Mouse (Mus musculus): ENCODE results near the gene Ptpn11.

Gene Ptpn11

DNA sequence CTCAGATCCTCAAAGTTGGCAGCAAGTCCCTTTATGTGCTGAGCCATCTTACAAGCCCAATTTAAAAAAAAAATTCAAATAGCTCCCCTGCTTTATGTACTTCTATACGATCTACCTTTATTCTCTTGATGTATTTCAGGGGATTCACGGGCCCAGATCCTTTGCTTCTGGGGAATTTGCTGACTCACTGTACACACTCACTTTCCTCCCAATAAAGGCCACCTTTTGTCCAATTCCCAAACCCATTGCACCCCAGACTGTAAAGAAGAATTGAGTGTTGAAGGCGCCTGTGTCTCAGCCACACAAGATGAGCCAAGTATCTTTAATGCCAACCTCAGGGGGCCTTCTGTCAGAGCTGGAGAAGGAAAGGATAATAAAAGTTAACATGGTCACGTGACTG is 93.2 kb downstream of the Ptpn11 start:
- Histone ChIP-seq H3K9me3 (ENCODE audit: low read length) (no peaks in the 10 kb centered on the region), H3K4me3 (replicated peaks; ENCODE audit: low read length) (no peak overlapping the region), H3K4me1 (replicated peaks; ENCODE audit: low read depth, low read length) (peaks cover 32% of the 10 kb centered on the region), H3K27me3 (ENCODE audit: insufficient read depth, low read length) (peaks cover 4% of the 10 kb centered on the region; the same call in 1 of the 2 replicates), H3K36me3 (ENCODE audit: insufficient read depth, low read length) (no peaks in the 10 kb centered on the region)
- TF ChIP-seq NANOG (IDR thresholded peaks at IDR 0.05; ENCODE audit: borderline replicate concordance, low read length) (no peak), CTCF (conservative IDR thresholded peaks at IDR 0.05; ENCODE audit: low read length) (no peak), POU5F1 (IDR thresholded peaks at IDR 0.05; ENCODE audit: borderline replicate concordance, low read length) (no peak)

DNA sequence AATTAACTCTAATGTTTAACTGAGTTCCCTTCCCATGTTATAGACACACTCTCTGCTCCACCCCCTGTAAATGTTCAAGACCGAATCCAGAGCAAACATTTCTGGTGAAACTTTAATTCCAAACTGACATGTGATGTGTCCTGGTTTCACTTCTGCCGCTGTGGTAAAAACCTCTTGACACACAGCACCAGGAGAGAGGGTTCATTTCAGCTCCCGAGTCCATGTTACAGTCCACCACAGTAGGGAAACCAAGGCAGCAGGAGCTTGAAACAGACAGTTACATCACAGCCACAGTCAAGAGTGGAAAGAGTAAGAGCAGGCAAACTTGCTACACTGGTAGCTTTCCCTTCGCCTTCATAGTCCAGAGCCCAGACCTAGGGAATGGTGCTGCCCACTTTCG is 94.5 kb downstream of the Ptpn11 start:
- no peak overlapping the region for H3K4me3 ChIP-seq (replicated peaks; ENCODE audit: low read length)
- no peaks in the 10 kb centered on the region for H3K36me3 ChIP-seq (ENCODE audit: insufficient read depth, low read length)
- peaks cover 4% of the 10 kb centered on the region; the same call in 1 of the 2 replicates for H3K27me3 ChIP-seq (ENCODE audit: insufficient read depth, low read length)

DNA sequence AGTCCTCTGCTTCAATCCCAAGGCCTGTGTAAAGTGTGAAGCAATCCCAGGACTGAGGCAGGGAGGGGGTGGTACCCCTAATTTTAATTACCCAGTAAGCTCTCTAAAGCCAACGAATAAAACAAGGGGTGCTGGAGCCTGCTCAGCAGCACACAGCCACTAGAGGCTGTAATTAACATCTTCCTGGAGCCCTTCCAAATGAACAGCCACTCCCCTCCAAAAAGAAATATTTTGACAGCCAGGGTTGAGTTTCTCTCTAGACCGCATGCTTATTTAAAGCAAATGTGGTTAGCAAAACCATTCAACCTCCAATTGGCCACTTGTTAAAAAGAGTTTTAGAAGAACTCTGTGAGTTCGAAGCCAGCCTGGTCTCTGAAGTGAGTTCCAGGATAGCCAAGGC is 97.9 kb downstream of the Ptpn11 start:
- peaks cover 4% of the 10 kb centered on the region; the same call in 1 of the 2 replicates for H3K27me3 ChIP-seq (ENCODE audit: insufficient read depth, low read length)
- H3K9me3 ChIP-seq (ENCODE audit: low read length): peaks cover 11% of the 10 kb centered on the region; the same call in 1 of the 2 replicates
- H3K4me1 ChIP-seq (replicated peaks; ENCODE audit: low read depth, low read length): peaks cover 12% of the 10 kb centered on the region
- no peaks in the 10 kb centered on the region for H3K36me3 ChIP-seq (ENCODE audit: insufficient read depth, low read length)
- TF ChIP-seq NANOG (IDR thresholded peaks at IDR 0.05; ENCODE audit: borderline replicate concordance, low read length) (no peak), POU5F1 (IDR thresholded peaks at IDR 0.05; ENCODE audit: borderline replicate concordance, low read length) (no peak), CTCF (conservative IDR thresholded peaks at IDR 0.05; ENCODE audit: low read length) (no peak)
- H3K4me3 ChIP-seq (replicated peaks; ENCODE audit: low read length): no peak overlapping the region

More for the DNA sequence above, 94.5 kb downstream of the Ptpn11 start:
- Histone ChIP-seq H3K9me3 (ENCODE audit: low read length) (peaks cover 2% of the 10 kb centered on the region; the same call in 1 of the 2 replicates), H3K4me1 (replicated peaks; ENCODE audit: low read depth, low read length) (peaks cover 32% of the 10 kb centered on the region)
- TF ChIP-seq CTCF (conservative IDR thresholded peaks at IDR 0.05; ENCODE audit: low read length): no peak
- no peak for TF ChIP-seq NANOG (IDR thresholded peaks at IDR 0.05; ENCODE audit: borderline replicate concordance, low read length)
- no peak for TF ChIP-seq POU5F1 (IDR thresholded peaks at IDR 0.05; ENCODE audit: borderline replicate concordance, low read length)

DNA sequence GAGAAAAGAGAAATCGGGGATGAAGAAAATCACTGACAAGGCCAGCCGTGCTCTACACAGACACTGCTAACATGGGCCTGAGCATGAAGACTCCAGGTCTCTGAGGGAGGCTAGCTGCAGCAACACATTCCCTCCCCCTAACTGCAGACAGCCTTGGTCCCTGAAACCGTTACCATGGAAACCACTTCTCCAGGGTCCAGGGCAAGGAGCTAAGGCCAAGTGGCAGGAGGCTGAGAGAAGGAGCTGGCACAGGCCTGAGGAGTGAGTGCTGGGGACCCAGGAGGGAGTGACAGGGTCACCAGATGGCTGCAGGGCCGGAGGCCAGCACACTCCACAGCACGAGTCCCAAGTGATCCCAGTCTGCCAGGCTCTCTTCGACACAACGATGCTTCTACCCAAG is 101.5 kb downstream of the Ptpn11 start:
- no peak for TF ChIP-seq CTCF (conservative IDR thresholded peaks at IDR 0.05; ENCODE audit: low read length)
- TF ChIP-seq POU5F1 (IDR thresholded peaks at IDR 0.05; ENCODE audit: borderline replicate concordance, low read length): no peak
- no peak for TF ChIP-seq NANOG (IDR thresholded peaks at IDR 0.05; ENCODE audit: borderline replicate concordance, low read length)
- Histone ChIP-seq H3K4me1 (replicated peaks; ENCODE audit: low read depth, low read length) (no peaks in the 10 kb centered on the region), H3K4me3 (replicated peaks; ENCODE audit: low read length) (no peak overlapping the region), H3K36me3 (ENCODE audit: insufficient read depth, low read length) (no peaks in the 10 kb centered on the region), H3K27me3 (ENCODE audit: insufficient read depth, low read length) (no peaks in the 10 kb centered on the region), H3K9me3 (ENCODE audit: low read length) (peaks cover 11% of the 10 kb centered on the region; the same call in 1 of the 2 replicates)

DNA sequence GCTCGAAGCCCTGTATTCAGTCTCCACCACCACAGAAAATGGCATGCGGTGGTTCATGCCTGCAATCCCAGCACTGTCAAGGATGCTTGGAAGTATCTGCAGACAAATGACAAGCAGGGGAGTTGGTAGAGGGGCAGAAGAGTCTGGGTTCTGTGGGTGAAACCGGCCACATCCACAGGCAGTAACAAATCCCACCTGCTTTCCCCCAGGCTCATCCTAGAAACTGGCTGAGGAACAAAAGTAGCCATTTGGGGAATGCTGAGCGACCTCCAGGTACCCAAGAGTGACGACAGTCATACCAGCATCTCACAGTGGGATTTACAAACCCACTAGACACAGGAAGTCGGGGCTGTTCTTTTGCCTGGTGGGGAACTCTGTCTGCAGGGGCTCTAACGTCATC is 103.5 kb downstream of the Ptpn11 start:
- H3K9me3 ChIP-seq (ENCODE audit: low read length): peaks cover 11% of the 10 kb centered on the region; the same call in 1 of the 2 replicates
- TF ChIP-seq POU5F1 (IDR thresholded peaks at IDR 0.05; ENCODE audit: borderline replicate concordance, low read length) (no peak), CTCF (conservative IDR thresholded peaks at IDR 0.05; ENCODE audit: low read length) (no peak), NANOG (IDR thresholded peaks at IDR 0.05; ENCODE audit: borderline replicate concordance, low read length) (no peak)
- H3K4me3 ChIP-seq (replicated peaks; ENCODE audit: low read length): no peak overlapping the region
- H3K4me1 ChIP-seq (replicated peaks; ENCODE audit: low read depth, low read length): no peaks in the 10 kb centered on the region
- no peaks in the 10 kb centered on the region for H3K36me3 ChIP-seq (ENCODE audit: insufficient read depth, low read length)
- no peaks in the 10 kb centered on the region for H3K27me3 ChIP-seq (ENCODE audit: insufficient read depth, low read length)

GRCm38 (mm10) chr5:121082605-121083004 is 108.6 kb downstream of the Ptpn11 start:
- TF ChIP-seq CTCF (conservative IDR thresholded peaks at IDR 0.05; ENCODE audit: low read length) (no peak), POU5F1 (IDR thresholded peaks at IDR 0.05; ENCODE audit: borderline replicate concordance, low read length) (no peak), NANOG (IDR thresholded peaks at IDR 0.05; ENCODE audit: borderline replicate concordance, low read length) (no peak)
- Histone ChIP-seq H3K4me3 (replicated peaks; ENCODE audit: low read length) (no peak overlapping the region), H3K36me3 (ENCODE audit: insufficient read depth, low read length) (no peaks in the 10 kb centered on the region), H3K27me3 (ENCODE audit: insufficient read depth, low read length) (0 out of 2 replicates have a peak, but pooled peaks cover under 1% of the 10 kb centered on the region), H3K4me1 (replicated peaks; ENCODE audit: low read depth, low read length) (no peaks in the 10 kb centered on the region), H3K9me3 (ENCODE audit: low read length) (peaks cover 8% of the 10 kb centered on the region; the same call in 1 of the 2 replicates)

DNA sequence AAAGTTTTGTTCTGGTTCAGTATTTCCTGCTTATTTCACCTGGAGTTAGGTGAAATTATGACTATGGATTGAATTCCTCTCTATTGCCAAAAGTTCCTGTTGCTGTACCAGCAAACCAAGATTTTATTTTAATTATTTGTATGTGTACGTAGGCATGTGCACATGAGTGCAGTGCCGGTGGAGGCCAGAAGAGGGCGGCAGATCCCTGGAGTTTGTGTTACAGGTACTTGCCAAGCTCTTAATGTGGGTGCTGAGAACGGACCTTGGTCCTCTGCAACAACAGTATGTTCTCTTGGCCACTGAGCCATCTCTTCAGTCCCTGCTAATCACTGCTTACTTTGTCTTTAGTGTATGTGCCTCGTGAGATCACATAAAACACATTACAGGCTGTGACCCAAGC is 109.4 kb downstream of the Ptpn11 start:
- Histone ChIP-seq H3K9me3 (ENCODE audit: low read length) (peaks cover 8% of the 10 kb centered on the region; the same call in 1 of the 2 replicates), H3K4me1 (replicated peaks; ENCODE audit: low read depth, low read length) (no peaks in the 10 kb centered on the region), H3K4me3 (replicated peaks; ENCODE audit: low read length) (no peak overlapping the region), H3K27me3 (ENCODE audit: insufficient read depth, low read length) (0 out of 2 replicates have a peak, but pooled peaks cover 2% of the 10 kb centered on the region), H3K36me3 (ENCODE audit: insufficient read depth, low read length) (no peaks in the 10 kb centered on the region)
- TF ChIP-seq CTCF (conservative IDR thresholded peaks at IDR 0.05; ENCODE audit: low read length): peak; percentile 80
- no peak for TF ChIP-seq POU5F1 (IDR thresholded peaks at IDR 0.05; ENCODE audit: borderline replicate concordance, low read length)
- TF ChIP-seq NANOG (IDR thresholded peaks at IDR 0.05; ENCODE audit: borderline replicate concordance, low read length): no peak

Measured in E14TG2a.4 (cell line).